Comparison of ENCODE assay signal across 32 mouse cellular contexts in the genomic region with DNA sequence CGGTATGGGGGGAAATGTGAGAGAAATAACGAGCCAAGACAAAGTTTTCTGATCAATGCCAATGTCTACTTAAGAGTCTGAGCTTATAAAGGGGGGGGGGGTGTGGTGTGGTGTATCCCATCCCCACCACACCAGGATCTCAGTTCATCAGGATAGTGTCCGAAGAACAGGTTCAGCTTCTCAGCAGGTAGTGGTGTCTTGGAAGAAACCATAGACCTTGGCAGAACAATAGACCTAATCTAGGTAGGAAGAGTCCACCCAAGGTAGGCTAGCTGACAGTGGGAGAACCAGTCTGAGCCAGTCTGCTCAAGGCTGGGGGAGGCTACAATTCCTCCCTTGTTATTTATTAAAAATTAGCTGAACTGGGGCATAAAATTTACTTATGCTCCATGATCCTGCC.
"Had no signal": no experiment of that assay in that cellular context is flagged by ENCODE, and none has a peak within 500 bp of the region (broad histone marks: within the 10 kb centered on the region; RNA-seq: fewer than 3 reads in every experiment).

No protein-coding gene starts in this region.

- H3K9ac ChIP-seq: limb, embryonic 12.5 days; limb, embryonic 13.5 days; limb, embryonic 15.5 days; liver, embryonic 12.5 days; liver, embryonic 13.5 days; liver, embryonic 14.5 days; liver, embryonic 15.5 days; liver, postnatal 0 days; lung, embryonic 14.5 days; lung, embryonic 15.5 days; midbrain, embryonic 12.5 days; midbrain, embryonic 13.5 days; midbrain, embryonic 15.5 days; neural tube, embryonic 12.5 days; neural tube, embryonic 13.5 days had no signal

- H3K4me2 ChIP-seq: limb, embryonic 12.5 days; limb, embryonic 13.5 days; limb, embryonic 15.5 days; liver, embryonic 11.5 days; liver, embryonic 12.5 days; liver, embryonic 13.5 days; liver, embryonic 15.5 days; lung, embryonic 14.5 days; lung, embryonic 15.5 days; midbrain, embryonic 11.5 days; midbrain, embryonic 12.5 days; midbrain, embryonic 13.5 days; midbrain, embryonic 15.5 days; neural tube, embryonic 12.5 days; neural tube, embryonic 13.5 days had no signal

- DNase-seq: left cerebral cortex, postnatal 4 days; liver; liver, embryonic 13.5 days; liver, postnatal 0 days; lung, adult 18-20 months; lung, adult 2 months; lung, embryonic 14.5 days; lung, postnatal 10 days; lung, postnatal 14 days; lung, postnatal 36 days; lung, postnatal 4 days had no signal

- H3K27me3 ChIP-seq: limb, embryonic 12.5 days; limb, embryonic 13.5 days; limb, embryonic 15.5 days; liver, embryonic 12.5 days; liver, embryonic 13.5 days; liver, embryonic 15.5 days; lung, embryonic 15.5 days; megakaryocyte, embryonic 14.5 days; midbrain, embryonic 12.5 days; midbrain, embryonic 13.5 days; midbrain, embryonic 15.5 days; neural tube, embryonic 12.5 days; neural tube, embryonic 13.5 days had no signal

- H3K27ac ChIP-seq: limb, embryonic 10.5 days; limb, embryonic 12.5 days; limb, embryonic 13.5 days; limb, embryonic 15.5 days; liver, embryonic 12.5 days; liver, embryonic 13.5 days; liver, embryonic 14.5 days; liver, embryonic 15.5 days; lung, embryonic 15.5 days; macrophage; midbrain, embryonic 10.5 days; midbrain, embryonic 12.5 days; midbrain, embryonic 13.5 days; midbrain, embryonic 15.5 days; neural tube, embryonic 12.5 days; neural tube, embryonic 13.5 days had no signal

- H3K4me1 ChIP-seq: limb, embryonic 10.5 days; limb, embryonic 12.5 days; limb, embryonic 13.5 days; limb, embryonic 15.5 days; liver, embryonic 12.5 days; liver, embryonic 13.5 days; liver, embryonic 15.5 days; lung, embryonic 15.5 days; megakaryocyte, embryonic 14.5 days; midbrain, embryonic 10.5 days; midbrain, embryonic 12.5 days; midbrain, embryonic 13.5 days; midbrain, embryonic 15.5 days; neural tube, embryonic 12.5 days; neural tube, embryonic 13.5 days had no signal

- ATAC-seq: liver, embryonic 12.5 days; liver, postnatal 0 days; lung, postnatal 0 days; midbrain, embryonic 13.5 days; midbrain, embryonic 16.5 days had no signal

- H3K4me3 ChIP-seq: limb, embryonic 10.5 days; limb, embryonic 12.5 days; limb, embryonic 13.5 days; limb, embryonic 15.5 days; liver, embryonic 12.5 days; liver, embryonic 13.5 days; liver, embryonic 15.5 days; lung, embryonic 15.5 days; megakaryocyte, embryonic 14.5 days; midbrain, embryonic 10.5 days; midbrain, embryonic 12.5 days; midbrain, embryonic 13.5 days; midbrain, embryonic 15.5 days; myocyte; neural tube, embryonic 12.5 days; neural tube, embryonic 13.5 days had no signal

- H3K9me3 ChIP-seq: limb, embryonic 10.5 days; limb, embryonic 12.5 days; limb, embryonic 13.5 days; limb, embryonic 15.5 days; liver, embryonic 12.5 days; liver, embryonic 13.5 days; liver, embryonic 15.5 days; lung, embryonic 15.5 days; megakaryocyte, embryonic 14.5 days; midbrain, embryonic 10.5 days; midbrain, embryonic 12.5 days; midbrain, embryonic 13.5 days; midbrain, embryonic 15.5 days; neural tube, embryonic 12.5 days; neural tube, embryonic 13.5 days had no signal

- H3K36me3 ChIP-seq: limb, embryonic 10.5 days; limb, embryonic 12.5 days; limb, embryonic 13.5 days; limb, embryonic 15.5 days; liver, embryonic 12.5 days; liver, embryonic 13.5 days; liver, embryonic 15.5 days; lung, embryonic 15.5 days; midbrain, embryonic 10.5 days; midbrain, embryonic 12.5 days; midbrain, embryonic 13.5 days; midbrain, embryonic 15.5 days; neural tube, embryonic 12.5 days; neural tube, embryonic 13.5 days had no signal
